Mouse (Mus musculus) liver, embryonic 14.5 days (tissue): ENCODE measurements around the gene Lrmda.

Source experiments
- CTCF ChIP-seq: IDR thresholded peaks from 2 replicates; pipeline ENCODE4 v1.5.1; 2016; ENCODE audit warnings: antibody characterized with exemption, low read depth, control low read depth
- EP300 ChIP-seq: IDR thresholded peaks from 2 replicates; pipeline ENCODE4 v1.6.1; 2016; ENCODE audit warnings: antibody characterized with exemption, low read depth

- TF ChIP-seq EP300, result no peak
- TF ChIP-seq CTCF, result no peak
These were observed 529.7 kb downstream of the Lrmda start for GRCm38 (mm10) chr14:22549166-22549565.
